In the genomic region with DNA sequence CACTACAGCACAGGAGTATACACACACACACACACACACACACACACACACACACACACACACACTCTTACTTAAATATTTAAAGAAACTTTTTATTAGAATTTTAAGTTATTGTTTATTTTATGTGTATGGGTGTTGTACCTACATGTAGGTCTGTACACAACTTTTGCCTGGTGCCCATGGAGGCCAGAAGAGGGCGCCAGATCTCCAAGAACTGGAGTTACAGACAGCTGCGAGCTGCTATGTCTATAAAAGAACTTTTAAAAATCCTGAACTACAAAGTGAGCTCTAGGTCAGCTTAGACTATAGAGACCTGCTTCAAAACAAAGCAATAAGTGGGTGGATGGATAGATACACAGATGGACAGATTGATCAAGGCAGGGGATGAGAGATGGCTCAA, we compare ENCODE assay signal across 10 mouse cellular contexts. TPM values are rescaled to one million over a fixed set of nuclear protein-coding genes. Genes with fewer than 3 reads are reported as not detected.
DNase-seq lines count a peak whose midpoint lies in the region; ATAC-seq lines count a peak whose summit lies in the region.
"Had no signal": no experiment of that assay in that cellular context is flagged by ENCODE, and none has a peak within 500 bp of the region (broad histone marks: within the 10 kb centered on the region; RNA-seq: fewer than 3 reads in every experiment).

No protein-coding gene starts in this region.

- ATAC-seq in intestine, embryonic 14.5 days (replicated peaks; ENCODE audit: low FRiP score, low TSS enrichment, low read depth), result no peak
- no peak for ATAC-seq in intestine, embryonic 16.5 days
- ATAC-seq in erythroblast, adult 5-6 weeks (replicated peaks; ENCODE audit: low FRiP score, poor library complexity, severe bottlenecking), result peak; percentile 71

- H3K9ac ChIP-seq in intestine, embryonic 14.5 days (ENCODE audit: low read length), result no peak overlapping the region
- H3K9ac ChIP-seq in intestine, embryonic 16.5 days (ENCODE audit: low read depth, low read length), result no peak overlapping the region
- H3K9ac ChIP-seq: embryonic facial prominence, embryonic 15.5 days; midbrain, embryonic 12.5 days had no signal

- no peaks in the 10 kb centered on the region for H3K9me3 ChIP-seq in intestine, embryonic 14.5 days (ENCODE audit: control insufficient read depth, low read length)
- no peaks in the 10 kb centered on the region for H3K9me3 ChIP-seq in intestine, embryonic 16.5 days (ENCODE audit: control insufficient read depth, low read length)
- H3K9me3 ChIP-seq: embryonic facial prominence, embryonic 15.5 days; midbrain, embryonic 12.5 days had no signal

- H3K27me3 ChIP-seq in intestine, embryonic 14.5 days (replicated peaks; ENCODE audit: control insufficient read depth, insufficient read depth, low read length), result no peaks in the 10 kb centered on the region
- no peaks in the 10 kb centered on the region for H3K27me3 ChIP-seq in intestine, embryonic 16.5 days (replicated peaks; ENCODE audit: control insufficient read depth, insufficient read depth, low read length)
- H3K27me3 ChIP-seq: embryonic facial prominence, embryonic 15.5 days; midbrain, embryonic 12.5 days had no signal

- H3K4me1 ChIP-seq in intestine, embryonic 14.5 days (replicated peaks; ENCODE audit: control insufficient read depth, insufficient read depth, low read length), result no peaks in the 10 kb centered on the region
- peaks cover 4% of the 10 kb centered on the region; the same call in 1 of the 2 replicates for H3K4me1 ChIP-seq in intestine, embryonic 16.5 days (ENCODE audit: control insufficient read depth, insufficient read depth, low read length)
- H3K4me1 ChIP-seq: embryonic facial prominence, embryonic 15.5 days had no signal

- no peak overlapping the region for H3K27ac ChIP-seq in intestine, embryonic 14.5 days (ENCODE audit: low read depth)
- H3K27ac ChIP-seq in intestine, embryonic 16.5 days (ENCODE audit: low read length), result no peak overlapping the region
- H3K27ac ChIP-seq: embryonic facial prominence, embryonic 15.5 days; midbrain, embryonic 12.5 days had no signal

- H3K4me3 ChIP-seq in intestine, embryonic 14.5 days (ENCODE audit: low read depth, low read length), result no peak overlapping the region
- H3K4me3 ChIP-seq in intestine, embryonic 16.5 days (ENCODE audit: low read length), result no peak overlapping the region
- H3K4me3 ChIP-seq: embryonic facial prominence, embryonic 15.5 days; midbrain, embryonic 12.5 days had no signal

- WGBS in intestine, embryonic 14.5 days, result 27% methylated on average over 2 of the region's 2 CpGs
- 29% methylated on average over 2 of the region's 2 CpGs for WGBS in intestine, embryonic 16.5 days

- peak; percentile 67 for DNase-seq in intestine, embryonic 14.5 days (ENCODE audit: low spot score)
- DNase-seq in CD8-positive naive resting alpha-beta T cell, adult 2 months (ENCODE audit: low read depth in 2 of 2, low spot score in 2 of 2), result peak; percentile 78 to 85
- DNase-seq in adrenal gland, postnatal 14 days, result peak; percentile 86
- peak; percentile 66 to 84 for DNase-seq in kidney, postnatal 36 days
- DNase-seq in natural killer cell, adult 2 months (ENCODE audit: low spot score in 2 of 2), result peak; percentile 56 to 73
- peak; percentile 78 to 89 for DNase-seq in thymus, postnatal 10 days (ENCODE audit: low spot score in 2 of 2)

- no peak overlapping the region for H3K4me2 ChIP-seq in intestine, embryonic 14.5 days (ENCODE audit: low read length)
- no peak overlapping the region for H3K4me2 ChIP-seq in intestine, embryonic 16.5 days (ENCODE audit: low read depth, low read length)
- H3K4me2 ChIP-seq: embryonic facial prominence, embryonic 15.5 days; midbrain, embryonic 12.5 days had no signal

- H3K36me3 ChIP-seq in intestine, embryonic 14.5 days (ENCODE audit: control insufficient read depth, insufficient read depth, low read length), result peaks cover 35% of the 10 kb centered on the region
- H3K36me3 ChIP-seq in intestine, embryonic 16.5 days (ENCODE audit: control insufficient read depth, insufficient read depth, low read length), result peaks cover 5% of the 10 kb centered on the region; the same call in 1 of the 2 replicates

RNA-seq across cellular contexts. Expression of gene Trpc4ap, which starts 18.6 kb away (rescaled TPM):
- 127 and 129 TPM in 2 replicates for polyA plus RNA-seq in intestine, embryonic 14.5 days (2014; fragmentation: Nextera tagmentation; extraction: Ambion mirVana)
- polyA plus RNA-seq in intestine, embryonic 16.5 days (2015; fragmentation: Nextera tagmentation; extraction: Ambion mirVana), result 99.3 and 103 TPM in 2 replicates
- total RNA-seq in adrenal gland, postnatal 14 days (2021), result 110 and 124 TPM in 2 replicates
- 41.2 and 41.7 TPM in 2 replicates for total RNA-seq in erythroblast, adult 5-6 weeks (2015; ENCODE audit: low replicate concordance)
- 42.1 and 59.8 TPM in 2 replicates for total RNA-seq in erythroblast, adult 5-6 weeks (2017; ENCODE audit: low replicate concordance)

RNA-seq across cellular contexts. Expression of gene Edem2, which starts 55.7 kb away (rescaled TPM):
- polyA plus RNA-seq in intestine, embryonic 14.5 days (2014; fragmentation: Nextera tagmentation; extraction: Ambion mirVana), result 39.2 and 47.1 TPM in 2 replicates
- 85.7 and 94.6 TPM in 2 replicates for polyA plus RNA-seq in intestine, embryonic 16.5 days (2015; fragmentation: Nextera tagmentation; extraction: Ambion mirVana)
- 35.1 and 37.9 TPM in 2 replicates for total RNA-seq in adrenal gland, postnatal 14 days (2021)
- total RNA-seq in erythroblast, adult 5-6 weeks (2015; ENCODE audit: low replicate concordance), result 6.7 and 7.3 TPM in 2 replicates
- total RNA-seq in erythroblast, adult 5-6 weeks (2017; ENCODE audit: low replicate concordance), result 8.2 and 9.8 TPM in 2 replicates
